Mouse (Mus musculus) MEL (cell line): Measurements from ENCODE around the gene Thada. TPM values are rescaled to one million over a fixed set of nuclear protein-coding genes. Genes with fewer than 3 reads are reported as not detected.

Experiments
- DNase-seq: peaks from one replicate; pipeline ENCODE4 v3.0.0; 2011; ENCODE audit warnings: low read depth, low spot score
- H3K27ac ChIP-seq: 2 replicates; pipeline ENCODE4 v1.5.1; 2012; ENCODE audit warnings: low read depth, mild to moderate bottlenecking, control low read depth, low read length, moderate library complexity; ENCODE audit not compliant: control insufficient read depth
- H3K27me3 ChIP-seq, 2 experiments: fragments of 150-350 bp in 1 of 2; sonication (generic) in 1 of 2; 2 replicates each; pipeline ENCODE4 v1.6.1; 2012; ENCODE audit warnings: low read length in 2 of 2, mild to moderate bottlenecking in 2 of 2, improper control_type of control experiment in 1 of 2, moderate library complexity in 1 of 2; ENCODE audit not compliant: insufficient read depth in 2 of 2, control insufficient read depth in 1 of 2
- H3K36me3 ChIP-seq, 2 experiments: 2 replicates each; pipeline ENCODE4 v1.6.1; 2012 to 2014; ENCODE audit warnings: low read length in 2 of 2, improper control_type of control experiment in 1 of 2, inconsistent platforms in 1 of 2, mild to moderate bottlenecking in 1 of 2; ENCODE audit not compliant: insufficient read depth in 2 of 2, control insufficient read depth in 1 of 2
- H3K4me1 ChIP-seq, 2 experiments: fragments of 150-350 bp in 1 of 2; sonication (generic) in 1 of 2; 2 replicates each; pipeline ENCODE4 v1.6.1; 2012; ENCODE audit warnings: low read length in 2 of 2, improper control_type of control experiment in 1 of 2, mild to moderate bottlenecking in 1 of 2; ENCODE audit not compliant: insufficient read depth in 2 of 2, control insufficient read depth in 1 of 2
- H3K4me3 ChIP-seq, 2 experiments: fragments of 150-350 bp in 1 of 2; sonication (generic) in 1 of 2; 2 replicates each; pipeline ENCODE4 v1.5.1; 2012; ENCODE audit warnings: low read depth in 2 of 2, low read length in 2 of 2, mild to moderate bottlenecking in 2 of 2, moderate library complexity in 2 of 2, control low read depth in 1 of 2, improper control_type of control experiment in 1 of 2; ENCODE audit not compliant: control insufficient read depth in 1 of 2, insufficient read depth in 1 of 2
- H3K79me2 ChIP-seq: 2 replicates; pipeline ENCODE4 v1.6.1; 2012; ENCODE audit warnings: mild to moderate bottlenecking, low read length, moderate library complexity; ENCODE audit not compliant: control insufficient read depth, poor library complexity, insufficient read depth
- H3K9ac ChIP-seq: 2 replicates; pipeline ENCODE4 v1.6.1; 2012; ENCODE audit warnings: low read depth, mild to moderate bottlenecking, control low read depth, low read length, moderate library complexity; ENCODE audit not compliant: control insufficient read depth, poor library complexity, severe bottlenecking
- H3K9me3 ChIP-seq: fragments of 150-350 bp; sonication (generic); replicated peaks from 2 replicates; pipeline ENCODE4 v1.6.1; 2012; ENCODE audit warnings: mild to moderate bottlenecking, low read length, improper control_type of control experiment, moderate library complexity; ENCODE audit not compliant: insufficient read depth
- CHD1 ChIP-seq: IDR thresholded peaks from 2 replicates; pipeline ENCODE4 v1.6.1; 2012; ENCODE audit warnings: low read depth, mild to moderate bottlenecking, inconsistent platforms, low read length, improper control_type of control experiment
- CHD2 ChIP-seq: IDR thresholded peaks from 2 replicates; pipeline ENCODE4 v1.6.1; 2011; ENCODE audit warnings: low read length, improper control_type of control experiment
- ELF1 ChIP-seq: IDR thresholded peaks from 2 replicates; pipeline ENCODE4 v1.6.1; 2014; ENCODE audit warnings: low read depth, mild to moderate bottlenecking, inconsistent platforms, low read length, improper control_type of control experiment, moderate library complexity
- GABPA ChIP-seq: IDR thresholded peaks from 2 replicates; pipeline ENCODE4 v1.6.1; 2012; ENCODE audit warnings: low read depth, mild to moderate bottlenecking, inconsistent platforms, low read length, improper control_type of control experiment, moderate library complexity
- HCFC1 ChIP-seq: IDR thresholded peaks from 2 replicates; pipeline ENCODE4 v1.6.1; 2012; ENCODE audit warnings: low read depth, mild to moderate bottlenecking, inconsistent platforms, low read length, improper control_type of control experiment, moderate library complexity
- JUND ChIP-seq: IDR thresholded peaks from 2 replicates; pipeline ENCODE4 v1.6.1; 2011; ENCODE audit warnings: low read depth, mild to moderate bottlenecking, improper control_type of control experiment, low read length
- MAZ ChIP-seq: IDR thresholded peaks from 2 replicates; pipeline ENCODE4 v1.6.1; 2012; ENCODE audit warnings: low read depth, mild to moderate bottlenecking, inconsistent platforms, low read length, improper control_type of control experiment
- MEF2A ChIP-seq: IDR thresholded peaks from 2 replicates; pipeline ENCODE4 v1.6.1; 2014; ENCODE audit warnings: low read depth, mild to moderate bottlenecking, inconsistent platforms, low read length, improper control_type of control experiment; ENCODE audit not compliant: poor library complexity, insufficient replicate concordance, severe bottlenecking; ENCODE audit errors: extremely low read depth
- MYC ChIP-seq: IDR thresholded peaks from 2 replicates; pipeline ENCODE4 v1.6.1; 2011; ENCODE audit warnings: low read depth, mild to moderate bottlenecking, low read length, improper control_type of control experiment, moderate library complexity
- NELFE ChIP-seq: IDR thresholded peaks from 2 replicates; pipeline ENCODE4 v1.6.1; 2011; ENCODE audit warnings: low read depth, low read length, improper control_type of control experiment
- POLR2AphosphoS2 ChIP-seq: IDR thresholded peaks from 2 replicates; pipeline ENCODE4 v1.6.1; 2011; ENCODE audit warnings: low read length, improper control_type of control experiment
- POLR2AphosphoS5 ChIP-seq: IDR thresholded peaks from 2 replicates; pipeline ENCODE4 v1.6.1; 2012; ENCODE audit warnings: low read depth, borderline replicate concordance, mild to moderate bottlenecking, inconsistent platforms, low read length, moderate library complexity, mixed read lengths
- RCOR1 ChIP-seq: IDR thresholded peaks from 2 replicates; pipeline ENCODE4 v1.6.1; 2012; ENCODE audit warnings: low read depth, mild to moderate bottlenecking, inconsistent platforms, low read length, improper control_type of control experiment
- SIN3A ChIP-seq: IDR thresholded peaks from 2 replicates; pipeline ENCODE4 v1.6.1; 2012; ENCODE audit warnings: low read length, improper control_type of control experiment, inconsistent platforms
- SMC3 ChIP-seq: IDR thresholded peaks from 2 replicates; pipeline ENCODE4 v1.6.1; 2011; ENCODE audit warnings: low read depth, low read length, improper control_type of control experiment
- TAL1 ChIP-seq: IDR thresholded peaks from 2 replicates; pipeline ENCODE4 v1.6.1; 2012; ENCODE audit warnings: mild to moderate bottlenecking, inconsistent platforms, low read length, moderate library complexity, mixed read lengths
- TBP ChIP-seq: IDR thresholded peaks from 2 replicates; pipeline ENCODE4 v1.8.0; 2011; ENCODE audit warnings: low read depth, low read length, improper control_type of control experiment
- ZKSCAN1 ChIP-seq: IDR thresholded peaks from 2 replicates; pipeline ENCODE4 v1.6.1; 2012; ENCODE audit warnings: low read depth, mild to moderate bottlenecking, inconsistent platforms, low read length, improper control_type of control experiment, moderate library complexity
- ZMIZ1 ChIP-seq: IDR thresholded peaks from 2 replicates; pipeline ENCODE4 v1.6.1; 2012; ENCODE audit warnings: low read depth, mild to moderate bottlenecking, inconsistent platforms, low read length, improper control_type of control experiment, moderate library complexity
- ZNF384 ChIP-seq: IDR thresholded peaks from 2 replicates; pipeline ENCODE4 v1.6.1; 2012; ENCODE audit warnings: low read depth, mild to moderate bottlenecking, inconsistent platforms, low read length, improper control_type of control experiment
- polyA plus RNA-seq, 2 experiments: library from polyadenylated mRNA; stranded (reverse) in 1 of 2; unstranded in 1 of 2; fragments of >175 nt in 1 of 2; fragments of >200 nt in 1 of 2; gene quantifications; 2 replicates each; pipeline versions ENCODE4 v1.2.1 to v1.2.4; 2012; ENCODE audit warnings: low replicate concordance in 2 of 2, low read depth in 1 of 2; ENCODE audit not compliant: insufficient read length in 2 of 2, insufficient read depth in 1 of 2, missing spikeins in 1 of 2
- total RNA-seq: library from RNA; depleted of rRNA; stranded (reverse); fragments of 300-350 nt; gene quantifications from 2 replicates; pipeline ENCODE4 v1.2.3, GENCODE M21; 2012

Thada gene
- total and polyA plus RNA-seq, 3 experiments, result 19.8 to 20.6 TPM; not detected in 1

DNA sequence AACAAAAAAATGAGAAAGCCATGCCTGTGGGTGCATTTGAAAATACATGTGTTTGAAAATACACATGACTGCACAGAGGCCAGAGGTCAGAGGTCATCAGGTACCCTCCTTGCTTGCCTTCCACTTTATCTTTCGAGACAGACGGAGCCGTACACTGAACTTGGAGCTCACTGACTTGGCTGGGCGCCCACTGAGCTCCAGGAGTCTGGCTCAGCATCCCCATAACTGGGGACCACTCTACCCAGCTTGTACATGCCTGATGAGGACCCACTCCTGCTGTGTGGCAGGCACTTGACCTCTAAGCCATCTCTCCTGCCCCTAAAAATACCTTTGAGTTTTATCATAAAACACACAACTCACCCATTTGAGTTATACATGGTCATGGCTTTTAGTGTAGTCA is 43.2 kb upstream of the Thada start:
- no peak overlapping the region for H3K9ac ChIP-seq
- peaks cover 0 to 2% of the 10 kb centered on the region in 2 experiments; a peak in 1 of 4 replicates for H3K27me3 ChIP-seq
- TF ChIP-seq NELFE, result no peak
- TF ChIP-seq SIN3A, result no peak
- no peak for TF ChIP-seq MAZ
- TF ChIP-seq ZNF384, result no peak
- no peak for TF ChIP-seq ZMIZ1
- TF ChIP-seq TBP, result no peak
- no peak for TF ChIP-seq ZKSCAN1
- no peak for TF ChIP-seq GABPA
- no peak for TF ChIP-seq HCFC1
- no peak for TF ChIP-seq JUND
- TF ChIP-seq CHD1, result no peak
- TF ChIP-seq RCOR1, result no peak
- TF ChIP-seq ELF1, result no peak
- TF ChIP-seq MYC, result no peak
- no peak overlapping the region for H3K27ac ChIP-seq
- H3K9me3 ChIP-seq, result no peaks in the 10 kb centered on the region
- H3K79me2 ChIP-seq, result no peaks in the 10 kb centered on the region
- H3K36me3 ChIP-seq, result no peaks in the 10 kb centered on the region
- DNase-seq, result no peak
- no peaks in the 10 kb centered on the region for H3K4me1 ChIP-seq
- no peak overlapping the region for H3K4me3 ChIP-seq

DNA sequence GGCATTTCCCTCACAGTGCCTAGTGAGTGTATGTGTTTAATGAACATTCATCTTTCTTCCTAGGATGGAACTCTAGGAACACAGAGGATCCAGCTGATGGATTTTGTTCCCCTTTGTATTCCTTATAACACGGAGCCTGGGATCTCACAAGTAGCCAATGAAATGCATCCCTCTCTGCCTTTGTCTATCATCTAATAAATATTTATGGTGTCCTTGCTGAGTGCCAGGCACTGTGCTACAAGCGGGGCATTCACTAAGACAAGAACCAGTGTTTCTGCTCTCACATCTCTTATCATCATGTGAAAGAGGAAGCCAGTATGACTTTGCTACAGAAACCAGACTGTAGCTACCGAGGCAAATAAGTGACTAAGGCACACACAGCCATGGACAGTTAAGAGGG is 42.7 kb upstream of the Thada start:
- H3K36me3 ChIP-seq, result no peaks in the 10 kb centered on the region
- peaks cover 0 to 2% of the 10 kb centered on the region in 2 experiments; a peak in 1 of 4 replicates for H3K27me3 ChIP-seq
- peak; percentile 21 for DNase-seq
- no peak overlapping the region for H3K27ac ChIP-seq
- no peaks in the 10 kb centered on the region for H3K79me2 ChIP-seq
- no peak overlapping the region for H3K4me3 ChIP-seq
- H3K9me3 ChIP-seq, result no peaks in the 10 kb centered on the region
- TF ChIP-seq MYC (no peak), HCFC1 (no peak), CHD2 (no peak), POLR2AphosphoS2 (no peak), SMC3 (no peak), MEF2A (no peak), SIN3A (no peak), MAZ (no peak), TAL1 (no peak), CHD1 (no peak), POLR2AphosphoS5 (no peak), TBP (no peak)
- no peaks in the 10 kb centered on the region for H3K4me1 ChIP-seq
- H3K9ac ChIP-seq, result no peak overlapping the region
